Mouse (Mus musculus): ENCODE measurements around the gene Olfr659. TPM values are rescaled to one million over a fixed set of nuclear protein-coding genes. Genes with fewer than 3 reads are reported as not detected.

Gene Olfr659
- polyA plus RNA-seq (2015; fragmentation: Nextera tagmentation; extraction: Ambion mirVana), result not detected in 2 replicates

GRCm38 (mm10) chr7:104666453-104666852 lies at the start of gene Olfr659:
Gene Olfr659, plus strand, starts transcription at chr7:104666753.

GRCm38 (mm10) chr7:104624494-104624893 lies 42.1 kb upstream of the Olfr659 start, which contains the start of gene Olfr657:
Gene Olfr657, plus strand, starts transcription at chr7:104624794.

GRCm38 (mm10) chr7:104646841-104647482 lies 19.6 kb upstream of the Olfr659 start, which contains the start of gene Olfr658:
Gene Olfr658, minus strand, starts transcription at chr7:104647305.

DNA sequence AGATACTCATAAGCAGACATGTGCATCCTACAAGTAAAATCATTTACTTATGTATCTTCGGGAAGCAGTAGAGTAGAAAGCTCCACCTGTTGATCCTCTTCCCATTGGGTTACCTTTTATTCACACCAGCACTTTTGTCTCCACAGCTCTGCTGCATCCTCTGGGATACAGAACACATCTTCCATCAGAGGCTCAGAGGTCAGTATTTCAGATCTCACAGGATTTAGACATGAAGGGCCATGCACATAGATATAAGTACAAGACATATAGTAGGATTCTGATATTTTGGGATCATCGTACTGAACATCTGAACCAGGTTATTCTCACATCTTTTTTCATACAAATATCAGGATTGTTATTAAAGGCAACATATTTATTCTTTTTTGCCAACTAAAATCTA lies 19.6 kb downstream of the Olfr659 start, which contains the start of gene Olfr661:
Gene Olfr661 (plus strand): TSS at position 301 of the 400 bp plus-strand sequence.

Other genes starting within 250 kb of the Olfr659 start
- gene Trim30a, start 201.6 kb upstream of the Olfr659 start, polyA plus RNA-seq (2015; fragmentation: Nextera tagmentation; extraction: Ambion mirVana), result 9.0 and 12.5 TPM in 2 replicates
- 6.6 and 8.9 TPM in 2 replicates for gene Trim30d, start 158.9 kb upstream of the Olfr659 start, polyA plus RNA-seq (2015; fragmentation: Nextera tagmentation; extraction: Ambion mirVana)
- not detected in 2 replicates for gene Olfr651, start 116.6 kb upstream of the Olfr659 start, polyA plus RNA-seq (2015; fragmentation: Nextera tagmentation; extraction: Ambion mirVana)
- gene Olfr652, start 105.9 kb upstream of the Olfr659 start, polyA plus RNA-seq (2015; fragmentation: Nextera tagmentation; extraction: Ambion mirVana), result not detected in 2 replicates
- gene Olfr653, start 89.4 kb upstream of the Olfr659 start, polyA plus RNA-seq (2015; fragmentation: Nextera tagmentation; extraction: Ambion mirVana), result not detected in 2 replicates
- gene Olfr654, start 79.7 kb upstream of the Olfr659 start, polyA plus RNA-seq (2015; fragmentation: Nextera tagmentation; extraction: Ambion mirVana), result not detected in 2 replicates
- not detected in 2 replicates for gene Olfr655, start 65.0 kb upstream of the Olfr659 start, polyA plus RNA-seq (2015; fragmentation: Nextera tagmentation; extraction: Ambion mirVana)
- gene Olfr656, start 52.8 kb upstream of the Olfr659 start, polyA plus RNA-seq (2015; fragmentation: Nextera tagmentation; extraction: Ambion mirVana), result not detected in 2 replicates
- gene Olfr657, start 42.0 kb upstream of the Olfr659 start, polyA plus RNA-seq (2015; fragmentation: Nextera tagmentation; extraction: Ambion mirVana), result not detected in 2 replicates
- gene Olfr658, start 19.4 kb upstream of the Olfr659 start, polyA plus RNA-seq (2015; fragmentation: Nextera tagmentation; extraction: Ambion mirVana), result not detected in 2 replicates
- gene Olfr661, start 19.7 kb downstream of the Olfr659 start, polyA plus RNA-seq (2015; fragmentation: Nextera tagmentation; extraction: Ambion mirVana), result not detected in 2 replicates
- gene Usp17le, start 110.7 kb downstream of the Olfr659 start, polyA plus RNA-seq (2015; fragmentation: Nextera tagmentation; extraction: Ambion mirVana), result not detected in 2 replicates
- gene Usp17lb, start 175.8 kb downstream of the Olfr659 start, polyA plus RNA-seq (2015; fragmentation: Nextera tagmentation; extraction: Ambion mirVana), result not detected in 2 replicates
- not detected in 2 replicates for gene Usp17la, start 190.3 kb downstream of the Olfr659 start, polyA plus RNA-seq (2015; fragmentation: Nextera tagmentation; extraction: Ambion mirVana)
- gene Olfr665, start 211.3 kb downstream of the Olfr659 start, polyA plus RNA-seq (2015; fragmentation: Nextera tagmentation; extraction: Ambion mirVana), result not detected in 2 replicates
- gene Olfr666, start 229.2 kb downstream of the Olfr659 start, polyA plus RNA-seq (2015; fragmentation: Nextera tagmentation; extraction: Ambion mirVana), result not detected in 2 replicates

All from spleen, postnatal 0 days (tissue).